8 mouse cellular contexts compared by ENCODE assay signal in genomic region chr15:82341036-82341501, GRCm38 (mm10). TPM values are rescaled to one million over a fixed set of nuclear protein-coding genes. Genes with fewer than 3 reads are reported as not detected.
DNase-seq lines count a peak whose midpoint lies in the region; ATAC-seq and TF ChIP-seq lines count a peak whose summit lies in the region.

No protein-coding gene starts in this region.

- H3K36me3 ChIP-seq in intestine, embryonic 14.5 days (ENCODE audit: control insufficient read depth, insufficient read depth, low read length): peaks cover 11% of the 10 kb centered on the region; the same call in 1 of the 2 replicates
- peaks cover 20% of the 10 kb centered on the region for H3K36me3 ChIP-seq in liver, postnatal 0 days (replicated peaks; ENCODE audit: insufficient read depth, low read length)
- no peaks in the 10 kb centered on the region; the same call in 1 of the 2 replicates for H3K36me3 ChIP-seq in neural tube, embryonic 13.5 days

- H3K4me1 ChIP-seq in intestine, embryonic 14.5 days (replicated peaks; ENCODE audit: control insufficient read depth, insufficient read depth, low read length): peaks cover 23% of the 10 kb centered on the region
- H3K4me1 ChIP-seq in liver, postnatal 0 days (ENCODE audit: insufficient read depth): peaks cover 77% of the 10 kb centered on the region
- peaks cover 39% of the 10 kb centered on the region for H3K4me1 ChIP-seq in neural tube, embryonic 13.5 days (replicated peaks)

- DNase-seq in 3T3-L1 (ENCODE audit: low read depth, low spot score): peak; percentile 41
- DNase-seq in gastrocnemius, postnatal 4 days (ENCODE audit: low spot score in 2 of 2): peak; percentile 71 to 78
- DNase-seq in intestine, embryonic 14.5 days (ENCODE audit: low spot score): peak; percentile 83
- peak; percentile 83 for DNase-seq in liver, postnatal 0 days
- DNase-seq in urinary bladder, postnatal 4 days (ENCODE audit: low spot score in 2 of 2): peak; percentile 76 to 77
- no peak for DNase-seq in B cell, adult 2 months

- peak overlapping the region; percentile 82 for H3K9ac ChIP-seq in intestine, embryonic 14.5 days (ENCODE audit: low read length)
- H3K9ac ChIP-seq in liver, postnatal 0 days (replicated peaks): peak overlapping the region; percentile 81
- H3K9ac ChIP-seq in neural tube, embryonic 13.5 days: peak overlapping the region; percentile 65

- no peak for TF ChIP-seq EP300 in liver, postnatal 0 days (IDR thresholded peaks at IDR 0.05; ENCODE audit: low read depth)

- 2% methylated on average over 35 of the region's 40 CpGs for WGBS in intestine, embryonic 14.5 days
- WGBS in liver, postnatal 0 days (ENCODE audit: insufficient replicate concordance): under 1% methylated on average over 36 of the region's 40 CpGs
- WGBS in neural tube, embryonic 13.5 days: 3% methylated on average over 31 of the region's 40 CpGs

- no peaks in the 10 kb centered on the region for H3K27me3 ChIP-seq in intestine, embryonic 14.5 days (replicated peaks; ENCODE audit: control insufficient read depth, insufficient read depth, low read length)
- no peaks in the 10 kb centered on the region for H3K27me3 ChIP-seq in liver, postnatal 0 days (ENCODE audit: insufficient read depth, low read length)
- peaks cover 25% of the 10 kb centered on the region for H3K27me3 ChIP-seq in neural tube, embryonic 13.5 days

- H3K4me3 ChIP-seq in intestine, embryonic 14.5 days (ENCODE audit: low read depth, low read length): peak overlapping the region; percentile 53
- H3K4me3 ChIP-seq in liver, postnatal 0 days (ENCODE audit: low read depth, low read length): peak overlapping the region; percentile 59
- peak overlapping the region; percentile 34 for H3K4me3 ChIP-seq in neural tube, embryonic 13.5 days

- TF ChIP-seq CTCF in liver, postnatal 0 days (IDR thresholded peaks at IDR 0.05; ENCODE audit: low read depth): peak; percentile 23; the same call in 1 of the 2 replicates

- H3K9me3 ChIP-seq in intestine, embryonic 14.5 days (ENCODE audit: control insufficient read depth, low read length): no peaks in the 10 kb centered on the region
- no peaks in the 10 kb centered on the region for H3K9me3 ChIP-seq in liver, postnatal 0 days (ENCODE audit: low read length)
- no peaks in the 10 kb centered on the region for H3K9me3 ChIP-seq in neural tube, embryonic 13.5 days

- ATAC-seq in common myeloid progenitor, adult 5-6 weeks (replicated peaks; ENCODE audit: low read depth, poor library complexity, severe bottlenecking): peak; percentile 3; the same call in 1 of the 2 replicates
- ATAC-seq in intestine, embryonic 14.5 days (replicated peaks; ENCODE audit: low FRiP score, low TSS enrichment, low read depth): no peak
- peak; percentile 3 for ATAC-seq in liver, postnatal 0 days
- no peak for ATAC-seq in neural tube, embryonic 13.5 days (ENCODE audit: low read depth)

- peak overlapping the region; percentile 88 for H3K27ac ChIP-seq in intestine, embryonic 14.5 days (ENCODE audit: low read depth)
- H3K27ac ChIP-seq in liver, postnatal 0 days (ENCODE audit: low read depth): peak overlapping the region; percentile 99
- peak overlapping the region; percentile 28; the same call in 1 of the 2 replicates for H3K27ac ChIP-seq in neural tube, embryonic 13.5 days (replicated peaks)

- H3K4me2 ChIP-seq in intestine, embryonic 14.5 days (ENCODE audit: low read length): peak overlapping the region; percentile 72
- H3K4me2 ChIP-seq in liver, postnatal 0 days (ENCODE audit: low read depth, low read length): peak overlapping the region; percentile 76
- H3K4me2 ChIP-seq in neural tube, embryonic 13.5 days: peak overlapping the region; percentile 54

RNA-seq across cellular contexts. Expression of gene Smdt1, which starts 2.3 kb away (rescaled TPM):
- 43.6 and 67.9 TPM in 2 replicates for total RNA-seq in common myeloid progenitor, adult 5-6 weeks (2017)
- total RNA-seq in gastrocnemius, postnatal 4 days (2021): 100 to 1,000 TPM; 135 to 144 TPM
- polyA plus RNA-seq in intestine, embryonic 14.5 days (2014; fragmentation: Nextera tagmentation; extraction: Ambion mirVana): 260 and 272 TPM in 2 replicates
- polyA plus RNA-seq in liver, postnatal 0 days (2015; fragmentation: Nextera tagmentation; extraction: Ambion mirVana): 145 and 151 TPM in 2 replicates
- polyA plus RNA-seq in neural tube, embryonic 13.5 days (2015; fragmentation: Nextera tagmentation; extraction: Ambion mirVana): 383 and 401 TPM in 2 replicates

RNA-seq across cellular contexts. Expression of gene Pheta2, which starts 2.3 kb away (rescaled TPM):
- 13.1 and 15.5 TPM in 2 replicates for total RNA-seq in common myeloid progenitor, adult 5-6 weeks (2017)
- total RNA-seq in gastrocnemius, postnatal 4 days (2021): 10 to 100 TPM in 1 of 2 experiments, 1 to 10 TPM in 1; 8.7 to 10.9 TPM
- polyA plus RNA-seq in intestine, embryonic 14.5 days (2014; fragmentation: Nextera tagmentation; extraction: Ambion mirVana): 9.9 and 13.2 TPM in 2 replicates
- 16.1 and 17.5 TPM in 2 replicates for polyA plus RNA-seq in liver, postnatal 0 days (2015; fragmentation: Nextera tagmentation; extraction: Ambion mirVana)
- 3.0 and 3.7 TPM in 2 replicates for polyA plus RNA-seq in neural tube, embryonic 13.5 days (2015; fragmentation: Nextera tagmentation; extraction: Ambion mirVana)

RNA-seq across cellular contexts. Expression of gene Naga, which starts 2.3 kb away (rescaled TPM):
- total RNA-seq in common myeloid progenitor, adult 5-6 weeks (2017): 19.2 and 32.4 TPM in 2 replicates
- total RNA-seq in gastrocnemius, postnatal 4 days (2021): 10 to 100 TPM; 42.0 to 44.4 TPM
- 59.7 and 61.2 TPM in 2 replicates for polyA plus RNA-seq in intestine, embryonic 14.5 days (2014; fragmentation: Nextera tagmentation; extraction: Ambion mirVana)
- polyA plus RNA-seq in liver, postnatal 0 days (2015; fragmentation: Nextera tagmentation; extraction: Ambion mirVana): 34.6 TPM in 2 replicates
- polyA plus RNA-seq in neural tube, embryonic 13.5 days (2015; fragmentation: Nextera tagmentation; extraction: Ambion mirVana): 26.5 and 33.4 TPM in 2 replicates

RNA-seq across cellular contexts. Expression of gene Ndufa6, which starts 13.1 kb away (rescaled TPM):
- total RNA-seq in common myeloid progenitor, adult 5-6 weeks (2017): 126 and 144 TPM in 2 replicates
- 100 to 1,000 TPM; 306 to 308 TPM for total RNA-seq in gastrocnemius, postnatal 4 days (2021)
- 426 and 466 TPM in 2 replicates for polyA plus RNA-seq in intestine, embryonic 14.5 days (2014; fragmentation: Nextera tagmentation; extraction: Ambion mirVana)
- 642 and 691 TPM in 2 replicates for polyA plus RNA-seq in liver, postnatal 0 days (2015; fragmentation: Nextera tagmentation; extraction: Ambion mirVana)
- polyA plus RNA-seq in neural tube, embryonic 13.5 days (2015; fragmentation: Nextera tagmentation; extraction: Ambion mirVana): 343 and 383 TPM in 2 replicates

RNA-seq across cellular contexts. Expression of gene Cyp2d22, which starts 39.0 kb away (rescaled TPM):
- 0.64 TPM in 1 of 2 replicates, not detected in the other for total RNA-seq in common myeloid progenitor, adult 5-6 weeks (2017)
- total RNA-seq in gastrocnemius, postnatal 4 days (2021): 10 to 100 TPM; 17.3 to 17.9 TPM
- polyA plus RNA-seq in intestine, embryonic 14.5 days (2014; fragmentation: Nextera tagmentation; extraction: Ambion mirVana): 8.4 and 8.5 TPM in 2 replicates
- polyA plus RNA-seq in liver, postnatal 0 days (2015; fragmentation: Nextera tagmentation; extraction: Ambion mirVana): 42.0 and 44.9 TPM in 2 replicates
- 1.5 and 3.5 TPM in 2 replicates for polyA plus RNA-seq in neural tube, embryonic 13.5 days (2015; fragmentation: Nextera tagmentation; extraction: Ambion mirVana)

Comparison
In these comparisons a context has a peak if more than half of its experiments do, and no peak if none do; other contexts are left out.
1. DNase-seq: peak in 3T3-L1 (single experiment), gastrocnemius, postnatal 4 days (2 of 2), intestine, embryonic 14.5 days (single experiment), liver, postnatal 0 days (single experiment) and urinary bladder, postnatal 4 days (2 of 2); none in B cell, adult 2 months (0 of 2).
2. ATAC-seq: peak in common myeloid progenitor, adult 5-6 weeks (single experiment) and liver, postnatal 0 days (single experiment); none in intestine, embryonic 14.5 days (single experiment) and neural tube, embryonic 13.5 days (single experiment).
3. H3K27ac ChIP-seq: peak in every context shown above with its lines; median percentile 99 in liver, postnatal 0 days; 88 in intestine, embryonic 14.5 days; 28 in neural tube, embryonic 13.5 days.
4. Peak in every context shown above with its lines, with median percentiles within 50 percentile points of each other: H3K4me2 ChIP-seq, H3K4me3 ChIP-seq and H3K9ac ChIP-seq.